In genomic region chr2:65336608-65337007, GRCm38 (mm10) we compare ENCODE assay signal across 15 mouse cellular contexts. TPM values are rescaled to one million over a fixed set of nuclear protein-coding genes. Genes with fewer than 3 reads are reported as not detected.
"Had no signal": no experiment of that assay in that cellular context is flagged by ENCODE, and none has a peak within 500 bp of the region (broad histone marks: within the 10 kb centered on the region; RNA-seq: fewer than 3 reads in every experiment).

No protein-coding gene starts in this region.

- ATAC-seq: intestine, embryonic 15.5 days had no signal

- H3K36me3 ChIP-seq: intestine, embryonic 15.5 days; limb, embryonic 12.5 days; midbrain, embryonic 15.5 days had no signal

- DNase-seq: kidney, adult 18-20 months; kidney, postnatal 10 days; liver; lung, embryonic 14.5 days; lung, postnatal 10 days; lung, postnatal 4 days; right cerebral cortex, adult 18-20 months; right cerebral cortex, postnatal 25 days had no signal

- H3K9ac ChIP-seq: intestine, embryonic 15.5 days; limb, embryonic 12.5 days; liver, embryonic 14.5 days; lung, embryonic 14.5 days; midbrain, embryonic 15.5 days had no signal

- H3K27ac ChIP-seq: intestine, embryonic 15.5 days; limb, embryonic 12.5 days; liver, embryonic 14.5 days; stomach, postnatal 0 days had no signal

- H3K4me2 ChIP-seq: intestine, embryonic 15.5 days; lung, embryonic 14.5 days; midbrain, embryonic 11.5 days; midbrain, embryonic 15.5 days had no signal

- H3K27me3 ChIP-seq: intestine, embryonic 15.5 days; limb, embryonic 12.5 days; megakaryocyte, embryonic 14.5 days; midbrain, embryonic 15.5 days had no signal

- H3K4me1 ChIP-seq: intestine, embryonic 15.5 days had no signal

- H3K9me3 ChIP-seq: intestine, embryonic 15.5 days; limb, embryonic 12.5 days; megakaryocyte, embryonic 14.5 days; midbrain, embryonic 15.5 days had no signal

- H3K4me3 ChIP-seq: intestine, embryonic 15.5 days; limb, embryonic 12.5 days; megakaryocyte, embryonic 14.5 days; midbrain, embryonic 15.5 days had no signal

RNA-seq across cellular contexts. Expression of gene Slc38a11, which starts 27.2 kb away (rescaled TPM):
- polyA plus RNA-seq: liver, embryonic 14.5 days; lung, embryonic 14.5 days had no signal
